Mouse (Mus musculus): ENCODE data around the gene Isca2. TPM values are rescaled to one million over a fixed set of nuclear protein-coding genes. Genes with fewer than 3 reads are reported as not detected.

The Isca2 gene
- polyA plus RNA-seq, 1 experiment, result 80.2 TPM

GRCm38 (mm10) chr12:84773476-84773875, 425 bp downstream of the Isca2 start:
- TF ChIP-seq CTCF (IDR thresholded peaks at IDR 0.05; ENCODE audit: borderline replicate concordance, extremely low read depth, insufficient read depth, insufficient read length) (no peak), POLR2A (IDR thresholded peaks at IDR 0.05; ENCODE audit: borderline replicate concordance, extremely low read depth, insufficient read depth, insufficient read length, poor library complexity, severe bottlenecking) (no peak)
- no peak for DNase-seq (ENCODE audit: low read depth)

GRCm38 (mm10) chr12:84774376-84774775, 1.3 kb downstream of the Isca2 start:
- no peak for DNase-seq (ENCODE audit: low read depth)
- no peak for TF ChIP-seq POLR2A (IDR thresholded peaks at IDR 0.05; ENCODE audit: borderline replicate concordance, extremely low read depth, insufficient read depth, insufficient read length, poor library complexity, severe bottlenecking)
- TF ChIP-seq CTCF (IDR thresholded peaks at IDR 0.05; ENCODE audit: borderline replicate concordance, extremely low read depth, insufficient read depth, insufficient read length), result no peak

GRCm38 (mm10) chr12:84776229-84776628, 3.2 kb downstream of the Isca2 start:
- DNase-seq (ENCODE audit: low read depth), result no peak
- TF ChIP-seq CTCF (IDR thresholded peaks at IDR 0.05; ENCODE audit: borderline replicate concordance, extremely low read depth, insufficient read depth, insufficient read length), result no peak
- TF ChIP-seq POLR2A (IDR thresholded peaks at IDR 0.05; ENCODE audit: borderline replicate concordance, extremely low read depth, insufficient read depth, insufficient read length, poor library complexity, severe bottlenecking), result no peak

GRCm38 (mm10) chr12:84784604-84785381, 11.7 kb downstream of the Isca2 start:
- TF ChIP-seq POLR2A (IDR thresholded peaks at IDR 0.05; ENCODE audit: borderline replicate concordance, extremely low read depth, insufficient read depth, insufficient read length, poor library complexity, severe bottlenecking) (no peak), CTCF (IDR thresholded peaks at IDR 0.05; ENCODE audit: borderline replicate concordance, extremely low read depth, insufficient read depth, insufficient read length) (peak; percentile 92)
- DNase-seq (ENCODE audit: low read depth), result peak; percentile 90

GRCm38 (mm10) chr12:84786091-84786490, 13.0 kb downstream of the Isca2 start:
- no peak for DNase-seq (ENCODE audit: low read depth)

GRCm38 (mm10) chr12:84790853-84791252, 17.8 kb downstream of the Isca2 start:
- TF ChIP-seq CTCF (IDR thresholded peaks at IDR 0.05; ENCODE audit: borderline replicate concordance, extremely low read depth, insufficient read depth, insufficient read length) (no peak), POLR2A (IDR thresholded peaks at IDR 0.05; ENCODE audit: borderline replicate concordance, extremely low read depth, insufficient read depth, insufficient read length, poor library complexity, severe bottlenecking) (no peak)
- no peak for DNase-seq (ENCODE audit: low read depth)

More at GRCm38 (mm10) chr12:84786091-84786490, 13.0 kb downstream of the Isca2 start:
- no peak for TF ChIP-seq POLR2A (IDR thresholded peaks at IDR 0.05; ENCODE audit: borderline replicate concordance, extremely low read depth, insufficient read depth, insufficient read length, poor library complexity, severe bottlenecking)
- no peak for TF ChIP-seq CTCF (IDR thresholded peaks at IDR 0.05; ENCODE audit: borderline replicate concordance, extremely low read depth, insufficient read depth, insufficient read length)

GRCm38 (mm10) chr12:84792629-84793028, 19.6 kb downstream of the Isca2 start:
- DNase-seq (ENCODE audit: low read depth), result no peak
- TF ChIP-seq CTCF (IDR thresholded peaks at IDR 0.05; ENCODE audit: borderline replicate concordance, extremely low read depth, insufficient read depth, insufficient read length) (no peak), POLR2A (IDR thresholded peaks at IDR 0.05; ENCODE audit: borderline replicate concordance, extremely low read depth, insufficient read depth, insufficient read length, poor library complexity, severe bottlenecking) (no peak)

- TF ChIP-seq CTCF (IDR thresholded peaks at IDR 0.05; ENCODE audit: borderline replicate concordance, extremely low read depth, insufficient read depth, insufficient read length) (no peak), POLR2A (IDR thresholded peaks at IDR 0.05; ENCODE audit: borderline replicate concordance, extremely low read depth, insufficient read depth, insufficient read length, poor library complexity, severe bottlenecking) (no peak)
These were observed 21.6 kb downstream of the Isca2 start for GRCm38 (mm10) chr12:84794647-84795046.

GRCm38 (mm10) chr12:84799086-84799485, 26.0 kb downstream of the Isca2 start:
- TF ChIP-seq CTCF (IDR thresholded peaks at IDR 0.05; ENCODE audit: borderline replicate concordance, extremely low read depth, insufficient read depth, insufficient read length), result no peak

More at GRCm38 (mm10) chr12:84794647-84795046, 21.6 kb downstream of the Isca2 start:
- no peak for DNase-seq (ENCODE audit: low read depth)

GRCm38 (mm10) chr12:84800419-84800818, 27.4 kb downstream of the Isca2 start:
- TF ChIP-seq CTCF (IDR thresholded peaks at IDR 0.05; ENCODE audit: borderline replicate concordance, extremely low read depth, insufficient read depth, insufficient read length) (no peak), POLR2A (IDR thresholded peaks at IDR 0.05; ENCODE audit: borderline replicate concordance, extremely low read depth, insufficient read depth, insufficient read length, poor library complexity, severe bottlenecking) (no peak)
- DNase-seq (ENCODE audit: low read depth), result peak; percentile 28

More at GRCm38 (mm10) chr12:84799086-84799485, 26.0 kb downstream of the Isca2 start:
- DNase-seq (ENCODE audit: low read depth), result no peak

- DNase-seq (ENCODE audit: low read depth), result no peak
- TF ChIP-seq CTCF (IDR thresholded peaks at IDR 0.05; ENCODE audit: borderline replicate concordance, extremely low read depth, insufficient read depth, insufficient read length) (no peak), POLR2A (IDR thresholded peaks at IDR 0.05; ENCODE audit: borderline replicate concordance, extremely low read depth, insufficient read depth, insufficient read length, poor library complexity, severe bottlenecking) (no peak)
These were observed 28.6 kb downstream of the Isca2 start for GRCm38 (mm10) chr12:84801532-84802110.

- TF ChIP-seq POLR2A (IDR thresholded peaks at IDR 0.05; ENCODE audit: borderline replicate concordance, extremely low read depth, insufficient read depth, insufficient read length, poor library complexity, severe bottlenecking) (no peak), CTCF (IDR thresholded peaks at IDR 0.05; ENCODE audit: borderline replicate concordance, extremely low read depth, insufficient read depth, insufficient read length) (no peak)
- no peak for DNase-seq (ENCODE audit: low read depth)
These were observed 29.6 kb downstream of the Isca2 start for GRCm38 (mm10) chr12:84802625-84803024.
